Mouse (Mus musculus) limb, embryonic 15.5 days (tissue): ENCODE measurements around the gene Stk10. TPM values are rescaled to one million over a fixed set of nuclear protein-coding genes. Genes with fewer than 3 reads are reported as not detected.

Source experiments
- ATAC-seq: fragments of 200-750 bp; cut with Nextera tagmentation; 2 replicates; pipeline ENCODE4 v1.8.0; 2017; ENCODE audit warnings: low read depth, moderate TSS enrichment; ENCODE audit not compliant: insufficient number of reproducible peaks, low FRiP score, low TSS enrichment
- H3K27ac ChIP-seq: fragments of 300-500 bp; sonication (generic); 2 replicates; pipeline ENCODE4 v1.5.1; 2015; ENCODE audit warnings: moderate library complexity, mild to moderate bottlenecking, inconsistent platforms
- H3K27me3 ChIP-seq: fragments of 300-500 bp; sonication (generic); 2 replicates; pipeline ENCODE4 v1.6.1; 2015; ENCODE audit warnings: inconsistent platforms
- H3K36me3 ChIP-seq: fragments of 300-500 bp; sonication (generic); 2 replicates; pipeline ENCODE4 v1.6.1; 2015; ENCODE audit warnings: inconsistent platforms
- H3K4me1 ChIP-seq: fragments of 300-500 bp; sonication (generic); 2 replicates; pipeline ENCODE4 v1.6.1; 2015; ENCODE audit warnings: inconsistent platforms
- H3K4me2 ChIP-seq: fragments of 300-500 bp; sonication (generic); 2 replicates; pipeline ENCODE4 v1.6.1; 2015; ENCODE audit warnings: mild to moderate bottlenecking, inconsistent platforms
- H3K4me3 ChIP-seq: fragments of 300-500 bp; sonication (generic); 2 replicates; pipeline ENCODE4 v1.5.1; 2015; ENCODE audit warnings: mild to moderate bottlenecking, inconsistent platforms
- H3K9ac ChIP-seq: fragments of 300-500 bp; sonication (generic); 2 replicates; pipeline ENCODE4 v1.6.1; 2015; ENCODE audit warnings: inconsistent platforms
- H3K9me3 ChIP-seq: fragments of 300-500 bp; sonication (generic); 2 replicates; pipeline ENCODE4 v1.6.1; 2016; ENCODE audit warnings: inconsistent platforms
- WGBS: fragments of 180-500 bp; shearing (Covaris S2); methylation state at CpG from one replicate; pipeline ENCODE4 v1.1.7; 2015; 5-methylcytosine and 5-hydroxymethylcytosine counted together
- polyA plus RNA-seq: library from polyadenylated mRNA; unstranded; fragments of >200 nt; fragmentation: Nextera tagmentation; extraction: Ambion mirVana; gene quantifications from 2 replicates; pipeline ENCODE4 v1.2.1, GENCODE M21; 2015

Stk10 gene
- polyA plus RNA-seq, 1 experiment from 2014 or later, result 4.1 TPM

DNA sequence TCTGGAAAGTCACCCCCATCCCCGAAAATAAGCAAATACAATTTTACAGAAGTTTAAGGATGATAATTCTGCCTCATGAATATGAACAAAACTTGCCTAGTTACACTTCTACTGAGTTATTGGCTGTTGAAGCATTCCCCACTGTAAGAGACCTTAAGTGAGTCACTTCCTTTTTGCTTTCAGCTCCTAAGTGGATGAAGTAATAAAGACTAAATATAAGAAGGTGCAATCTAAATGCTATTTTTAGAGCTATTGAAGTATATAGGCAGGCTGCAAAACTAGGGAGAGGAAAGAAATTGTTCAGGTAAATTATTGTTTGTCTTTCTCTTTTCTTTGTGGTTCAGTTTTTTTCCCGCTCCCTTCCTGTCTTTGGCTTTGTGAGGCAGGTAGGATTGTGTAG lies 114.2 kb downstream of the Stk10 start:
- H3K9me3 ChIP-seq, result no peaks in the 10 kb centered on the region
- peaks cover 12% of the 10 kb centered on the region for H3K4me1 ChIP-seq
- ATAC-seq, result no peak
- H3K27ac ChIP-seq, result no peak overlapping the region
- no peaks in the 10 kb centered on the region for H3K36me3 ChIP-seq
- 82% methylated on average over 2 of the region's 2 CpGs for WGBS
- no peak overlapping the region for H3K4me2 ChIP-seq
- no peaks in the 10 kb centered on the region for H3K27me3 ChIP-seq
- H3K9ac ChIP-seq, result no peak overlapping the region
- H3K4me3 ChIP-seq, result no peak overlapping the region

DNA sequence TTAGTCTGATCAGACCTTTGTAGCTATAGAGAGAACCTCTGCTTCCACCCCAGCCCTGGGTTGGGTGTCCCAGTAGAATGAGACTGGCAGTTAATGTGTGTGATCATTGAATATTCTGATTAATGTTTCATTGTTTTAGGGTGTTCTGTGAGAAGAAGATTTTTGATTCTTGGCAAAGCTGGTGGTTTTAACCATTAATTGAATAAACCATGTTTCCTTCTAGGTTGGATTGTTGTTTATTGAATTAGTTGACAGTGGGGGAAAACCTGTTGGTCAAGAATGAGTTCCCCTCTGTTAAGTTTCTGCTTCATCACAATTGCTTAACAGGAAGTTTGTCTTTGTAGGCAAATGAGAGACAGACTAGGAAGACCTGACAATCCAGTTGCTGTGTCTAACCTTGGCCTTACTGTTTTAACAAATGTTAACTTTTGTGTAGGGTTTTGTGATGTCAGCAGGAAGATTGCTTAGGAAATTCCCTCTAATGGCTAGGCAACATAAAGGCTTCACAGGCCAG lies 117.2 kb downstream of the Stk10 start:
- no peak for ATAC-seq
- Histone ChIP-seq H3K9me3 (no peaks in the 10 kb centered on the region), H3K27me3 (no peaks in the 10 kb centered on the region), H3K9ac (no peak overlapping the region), H3K36me3 (0 out of 2 replicates have a peak, but pooled peaks cover 2% of the 10 kb centered on the region), H3K27ac (no peak overlapping the region), H3K4me2 (no peak overlapping the region), H3K4me3 (no peak overlapping the region), H3K4me1 (peaks cover 6% of the 10 kb centered on the region)

DNA sequence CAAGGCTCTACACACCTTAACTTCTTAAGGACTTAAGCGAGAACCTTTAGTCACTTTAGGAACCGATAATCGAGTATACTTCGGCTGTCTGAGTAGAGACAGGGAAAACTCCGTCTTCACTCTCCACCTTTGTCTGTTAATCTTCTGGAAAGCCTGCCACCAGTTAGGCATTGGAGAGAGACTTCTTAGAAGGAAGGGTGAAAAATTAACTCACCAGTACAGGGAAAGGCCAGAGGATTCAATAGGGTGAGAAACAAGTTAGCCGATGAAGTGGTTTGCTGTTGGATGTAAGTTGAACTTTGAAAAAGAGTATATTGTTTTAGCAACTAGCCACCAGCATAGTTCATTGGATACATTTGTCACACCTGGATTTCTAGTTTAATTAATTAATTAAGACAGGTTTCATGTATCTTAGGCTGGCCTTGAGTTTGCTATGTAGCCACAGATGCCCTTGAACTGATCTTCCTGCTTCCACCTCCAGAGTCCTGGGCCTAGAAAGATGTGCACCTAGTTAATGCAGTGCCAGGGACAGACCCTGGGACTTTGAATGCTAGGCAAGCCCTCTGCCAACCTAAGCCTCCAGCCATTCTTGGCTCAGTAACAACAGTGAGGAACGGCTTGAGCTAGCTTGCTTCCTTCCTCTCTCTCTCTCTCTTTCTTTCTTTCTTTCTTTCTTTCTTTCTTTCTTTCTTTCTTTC lies 117.9 kb downstream of the Stk10 start:
- Histone ChIP-seq H3K27me3 (no peaks in the 10 kb centered on the region), H3K36me3 (0 out of 2 replicates have a peak, but pooled peaks cover 2% of the 10 kb centered on the region), H3K4me2 (no peak overlapping the region), H3K9me3 (no peaks in the 10 kb centered on the region), H3K4me1 (peaks cover 6% of the 10 kb centered on the region), H3K4me3 (no peak overlapping the region), H3K9ac (no peak overlapping the region), H3K27ac (no peak overlapping the region)
- no peak for ATAC-seq
- 88% methylated on average over 7 of the region's 7 CpGs for WGBS

DNA sequence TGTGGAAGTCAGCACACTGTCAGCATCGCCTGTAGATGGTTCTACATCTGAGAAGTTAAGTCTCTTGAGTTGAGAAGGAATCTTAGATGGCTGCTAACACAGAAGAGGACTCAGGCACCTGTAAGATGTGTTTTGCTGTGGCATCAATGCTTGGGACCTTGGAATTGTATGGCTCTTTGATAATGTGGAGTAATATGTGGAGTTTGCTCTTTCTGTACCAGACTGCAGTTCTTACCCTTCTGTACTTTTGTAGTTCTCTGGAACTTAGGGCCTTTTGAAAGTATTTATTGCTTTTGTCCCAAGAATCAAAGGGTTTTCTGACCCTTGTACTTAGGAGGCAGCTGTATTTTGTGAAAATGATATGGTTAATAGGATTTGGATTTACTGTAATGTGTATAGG lies 118.6 kb downstream of the Stk10 start:
- ATAC-seq, result no peak
- Histone ChIP-seq H3K4me1 (peaks cover 5% of the 10 kb centered on the region), H3K4me2 (no peak overlapping the region), H3K9ac (no peak overlapping the region), H3K4me3 (no peak overlapping the region), H3K27ac (no peak overlapping the region), H3K36me3 (0 out of 2 replicates have a peak, but pooled peaks cover 2% of the 10 kb centered on the region), H3K27me3 (no peaks in the 10 kb centered on the region), H3K9me3 (no peaks in the 10 kb centered on the region)
- WGBS, result 85% methylated on average over 1 of the region's 1 CpGs

DNA sequence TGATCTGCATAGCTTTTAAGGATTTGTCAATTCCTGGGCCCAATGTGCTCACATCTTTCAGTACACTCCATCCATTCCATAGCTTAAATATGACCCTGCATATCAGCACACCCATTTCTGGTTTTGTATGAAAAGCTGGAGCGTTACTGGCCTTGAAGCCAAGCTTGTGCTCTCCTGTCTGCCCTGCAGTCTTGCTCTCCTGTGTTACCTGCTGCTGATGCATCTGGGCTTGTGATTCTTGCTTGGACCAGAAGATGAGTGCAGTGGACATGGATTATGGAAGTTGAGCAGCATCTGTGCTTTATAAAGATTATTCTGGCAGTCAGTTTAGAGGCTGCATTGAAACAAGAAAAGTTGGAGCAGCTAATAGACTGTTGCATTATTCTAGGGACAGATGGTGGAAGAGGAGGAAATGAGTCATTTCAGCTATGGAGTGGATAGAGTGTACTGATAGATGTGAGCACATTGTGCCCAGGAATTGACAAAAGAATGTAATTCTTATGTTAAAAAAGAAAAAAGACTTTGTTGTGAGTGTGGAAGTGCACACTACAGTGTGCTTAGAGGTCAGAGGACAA lies 129.1 kb downstream of the Stk10 start:
- Histone ChIP-seq H3K4me3 (no peak overlapping the region), H3K4me2 (no peak overlapping the region), H3K9ac (no peak overlapping the region), H3K27me3 (no peaks in the 10 kb centered on the region), H3K36me3 (peaks cover 3% of the 10 kb centered on the region; the same call in 1 of the 2 replicates), H3K9me3 (no peaks in the 10 kb centered on the region), H3K4me1 (0 out of 2 replicates have a peak, but pooled peaks cover 8% of the 10 kb centered on the region), H3K27ac (peak overlapping the region; percentile 57; the same call in 1 of the 2 replicates)
- no peak for ATAC-seq
- WGBS, result 70% methylated on average over 1 of the region's 1 CpGs

DNA sequence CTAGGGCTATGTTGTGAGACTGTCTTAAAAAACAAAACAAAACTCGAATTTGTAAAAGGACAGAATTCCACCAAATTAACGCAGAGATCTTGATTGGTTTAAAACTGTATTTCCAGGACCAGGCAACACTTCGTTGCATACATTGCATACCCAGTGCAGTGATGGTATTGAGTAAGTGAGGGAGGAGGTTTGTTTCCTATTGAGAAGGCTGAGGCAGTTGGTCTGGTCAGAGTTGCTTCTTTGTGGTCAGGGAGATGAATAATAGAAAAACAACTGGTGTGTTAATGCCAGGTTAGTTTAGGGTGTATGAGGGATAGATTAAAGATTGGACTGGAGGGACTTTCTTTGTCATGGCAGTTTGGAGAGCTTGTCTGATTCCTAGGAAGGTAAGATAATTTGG lies 132.5 kb downstream of the Stk10 start:
- WGBS, result 83% methylated on average over 3 of the region's 3 CpGs
- H3K27me3 ChIP-seq, result no peaks in the 10 kb centered on the region

DNA sequence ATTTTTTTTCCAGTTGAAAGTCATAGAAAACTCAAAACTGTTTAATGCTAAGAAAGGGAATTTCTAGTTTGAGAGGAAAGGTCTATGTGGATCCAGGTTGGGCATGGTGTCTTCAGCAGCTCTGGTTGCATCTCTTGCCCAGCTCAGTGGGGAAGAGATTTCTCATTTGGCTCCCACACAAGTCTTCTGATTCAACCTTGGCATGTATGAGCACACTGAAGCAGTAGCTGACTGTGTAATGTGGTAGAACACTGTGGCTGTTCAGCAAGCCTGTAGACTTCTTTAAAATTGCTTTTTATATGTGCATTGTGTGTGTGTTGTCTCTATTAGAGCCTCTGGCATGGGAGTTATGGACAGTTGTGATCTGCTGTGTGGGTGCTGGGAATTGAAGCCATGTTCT lies 133.9 kb downstream of the Stk10 start:
- no peak for ATAC-seq

More for the DNA sequence above, 132.5 kb downstream of the Stk10 start:
- Histone ChIP-seq H3K9me3 (no peaks in the 10 kb centered on the region), H3K4me1 (peaks cover 23% of the 10 kb centered on the region; the same call in 1 of the 2 replicates), H3K27ac (no peak overlapping the region), H3K9ac (no peak overlapping the region), H3K4me3 (no peak overlapping the region), H3K4me2 (no peak overlapping the region), H3K36me3 (no peaks in the 10 kb centered on the region)
- ATAC-seq, result no peak

DNA sequence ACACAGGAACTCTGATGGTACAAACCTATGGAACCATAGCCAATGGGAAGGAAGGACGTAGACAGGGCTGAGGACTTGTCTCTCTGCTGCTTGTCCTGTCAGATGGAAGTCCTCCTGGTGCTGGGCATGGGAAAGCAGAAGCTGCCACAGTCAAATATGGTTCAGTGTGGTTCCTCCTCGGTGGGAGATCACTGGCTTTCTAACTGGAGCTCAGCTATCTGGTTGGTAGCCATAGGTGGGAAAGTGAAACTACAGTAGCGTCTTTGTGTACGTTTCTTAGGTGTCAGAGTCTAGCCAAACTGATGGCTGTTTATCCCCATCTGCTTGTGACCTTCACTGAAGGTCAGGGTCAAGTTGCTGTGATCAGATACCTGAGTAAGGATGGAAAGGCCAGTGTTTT lies 138.4 kb downstream of the Stk10 start:
- no peak overlapping the region for H3K4me3 ChIP-seq
- ATAC-seq, result no peak
- no peak overlapping the region for H3K9ac ChIP-seq
- H3K9me3 ChIP-seq, result no peaks in the 10 kb centered on the region
- H3K4me2 ChIP-seq, result no peak overlapping the region
- no peaks in the 10 kb centered on the region for H3K36me3 ChIP-seq
- no peaks in the 10 kb centered on the region for H3K27me3 ChIP-seq
- no peak overlapping the region for H3K27ac ChIP-seq
- peaks cover 17% of the 10 kb centered on the region; the same call in 1 of the 2 replicates for H3K4me1 ChIP-seq
- 90% methylated on average over 4 of the region's 4 CpGs for WGBS

More for the DNA sequence above, 133.9 kb downstream of the Stk10 start:
- Histone ChIP-seq H3K4me3 (no peak overlapping the region), H3K4me2 (no peak overlapping the region), H3K27ac (no peak overlapping the region), H3K4me1 (peaks cover 20% of the 10 kb centered on the region; the same call in 1 of the 2 replicates), H3K9ac (no peak overlapping the region), H3K36me3 (no peaks in the 10 kb centered on the region), H3K9me3 (no peaks in the 10 kb centered on the region), H3K27me3 (no peaks in the 10 kb centered on the region)

Other genes starting within 250 kb of the Stk10 start
- 6,189 and 6,336 TPM in 2 replicates for gene Hba-a1, start 249.8 kb upstream of the Stk10 start, polyA plus RNA-seq
- 1.1 TPM in 2 replicates for gene Hbq1b, start 246.3 kb upstream of the Stk10 start, polyA plus RNA-seq
- gene Hba-a2, start 236.8 kb upstream of the Stk10 start, polyA plus RNA-seq, result 16,413 and 16,715 TPM in 2 replicates
- gene Hbq1a, start 233.2 kb upstream of the Stk10 start, polyA plus RNA-seq, result 0.78 and 0.79 TPM in 2 replicates
- gene Sh3pxd2b, start 185.5 kb upstream of the Stk10 start, polyA plus RNA-seq, result 28.4 and 28.6 TPM in 2 replicates
- gene Ubtd2, start 77.9 kb upstream of the Stk10 start, polyA plus RNA-seq, result 90.6 and 97.1 TPM in 2 replicates
- gene Efcab9, start 1.2 kb upstream of the Stk10 start, polyA plus RNA-seq, result not detected in 2 replicates
- 65.6 and 76.9 TPM in 2 replicates for gene Fbxw11, start 109.4 kb downstream of the Stk10 start, polyA plus RNA-seq